Mouse (Mus musculus) liver, postnatal 0 days (tissue): ENCODE data around the gene Limch1.

Experiments used
- CTCF ChIP-seq: sonication (generic); IDR thresholded peaks from 2 replicates; pipeline ENCODE4 v1.5.1; 2016; ENCODE audit warnings: antibody characterized with exemption, low read depth
- EP300 ChIP-seq: IDR thresholded peaks from 2 replicates; pipeline ENCODE4 v1.6.1; 2016; ENCODE audit warnings: antibody characterized with exemption, low read depth, mild to moderate bottlenecking

DNA sequence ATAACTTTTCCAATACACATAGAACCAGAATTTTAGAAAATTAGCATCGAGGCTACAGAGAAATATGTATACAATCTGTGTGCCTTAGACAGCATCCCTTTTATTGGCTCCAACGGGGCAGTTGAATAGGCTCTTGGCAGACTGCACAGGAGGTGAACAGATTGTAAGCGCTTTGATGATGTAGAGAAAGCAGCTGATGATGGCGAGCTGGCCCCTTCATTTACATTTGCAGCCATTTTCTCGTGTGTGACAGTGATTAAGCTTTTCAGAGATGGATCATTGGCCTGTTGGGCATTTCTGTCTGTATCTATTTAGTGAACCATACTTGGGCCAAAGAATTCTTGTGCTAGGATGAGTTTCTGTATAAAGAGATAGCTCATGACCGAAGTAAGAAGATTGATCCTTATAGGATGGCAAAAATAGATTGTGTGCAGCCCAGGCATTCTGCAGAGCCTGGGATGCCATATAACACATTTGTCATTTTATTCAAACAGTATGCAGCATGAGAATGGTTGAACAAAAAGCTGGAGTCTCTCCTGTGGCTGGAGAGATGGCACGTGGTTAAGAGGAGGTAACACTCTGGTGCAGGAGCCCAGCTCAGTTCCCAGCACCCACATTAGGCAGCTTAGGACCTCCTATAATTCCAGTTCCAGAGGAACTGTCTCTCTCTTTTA, 208.5 kb downstream of the Limch1 start:
- TF ChIP-seq CTCF, result no peak
- TF ChIP-seq EP300, result no peak
